Comparison of ENCODE assay signal across 22 mouse cellular contexts in the genomic region with DNA sequence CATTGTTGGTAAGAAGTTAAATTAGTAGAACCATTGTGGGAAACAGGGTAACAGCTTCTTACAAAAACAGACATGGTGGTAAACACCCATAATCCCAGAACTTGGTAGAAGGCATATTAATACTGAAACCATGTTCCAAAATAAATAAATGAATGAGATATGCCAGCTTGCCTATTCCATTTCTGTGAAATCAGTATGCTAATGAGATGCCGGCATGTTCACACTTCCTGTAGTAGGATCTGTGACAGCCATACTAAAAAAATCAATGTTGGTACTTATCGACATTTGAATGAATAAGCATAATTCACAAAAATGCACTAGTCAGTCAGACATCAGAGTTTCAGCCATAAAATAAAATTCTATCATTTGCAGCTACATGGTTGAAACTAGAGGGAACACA.
"Had no signal": no experiment of that assay in that cellular context is flagged by ENCODE, and none has a peak within 500 bp of the region (broad histone marks: within the 10 kb centered on the region; RNA-seq: fewer than 3 reads in every experiment).

No protein-coding gene starts in this region.

- ATAC-seq: liver, postnatal 0 days; lung, postnatal 0 days; midbrain, embryonic 15.5 days had no signal

- H3K27ac ChIP-seq: kidney, postnatal 0 days; layer of hippocampus, adult 2 months; limb, embryonic 12.5 days; limb, embryonic 15.5 days; liver, embryonic 14.5 days; macrophage; midbrain, embryonic 12.5 days; midbrain, embryonic 15.5 days; neural tube, embryonic 12.5 days; neural tube, embryonic 15.5 days; stomach, embryonic 15.5 days had no signal

- H3K4me1 ChIP-seq: limb, embryonic 12.5 days; midbrain, embryonic 12.5 days; midbrain, embryonic 15.5 days; neural tube, embryonic 12.5 days; stomach, embryonic 15.5 days had no signal

- H3K4me3 ChIP-seq: layer of hippocampus, adult 2 months; limb, embryonic 12.5 days; limb, embryonic 15.5 days; midbrain, embryonic 12.5 days; midbrain, embryonic 15.5 days; neural tube, embryonic 12.5 days; neural tube, embryonic 15.5 days; stomach, embryonic 15.5 days had no signal

- H3K36me3 ChIP-seq: limb, embryonic 12.5 days; limb, embryonic 15.5 days; midbrain, embryonic 12.5 days; midbrain, embryonic 15.5 days; neural tube, embryonic 12.5 days; neural tube, embryonic 15.5 days; stomach, embryonic 15.5 days had no signal

- H3K9ac ChIP-seq: limb, embryonic 12.5 days; limb, embryonic 15.5 days; liver, embryonic 14.5 days; liver, postnatal 0 days; lung, embryonic 14.5 days; midbrain, embryonic 12.5 days; midbrain, embryonic 15.5 days; neural tube, embryonic 12.5 days; neural tube, embryonic 15.5 days; stomach, embryonic 15.5 days had no signal

- DNase-seq: kidney, postnatal 25 days; left cerebral cortex, postnatal 4 days; liver, postnatal 0 days; lung, embryonic 14.5 days; retina, postnatal 1 day; right cerebral cortex, postnatal 25 days; spleen, adult 18-20 months; thymus, adult 18-20 months; thymus, postnatal 36 days had no signal

- H3K4me2 ChIP-seq: limb, embryonic 12.5 days; limb, embryonic 15.5 days; liver, embryonic 11.5 days; lung, embryonic 14.5 days; midbrain, embryonic 12.5 days; midbrain, embryonic 15.5 days; neural tube, embryonic 12.5 days; neural tube, embryonic 15.5 days; stomach, embryonic 15.5 days had no signal

- H3K27me3 ChIP-seq: limb, embryonic 12.5 days; limb, embryonic 15.5 days; midbrain, embryonic 12.5 days; midbrain, embryonic 15.5 days; neural tube, embryonic 12.5 days; neural tube, embryonic 15.5 days; stomach, embryonic 15.5 days had no signal

- H3K9me3 ChIP-seq: limb, embryonic 12.5 days; limb, embryonic 15.5 days; midbrain, embryonic 12.5 days; midbrain, embryonic 15.5 days; neural tube, embryonic 12.5 days; neural tube, embryonic 15.5 days; stomach, embryonic 15.5 days had no signal
